Mouse (Mus musculus) bone marrow, adult 2 months (tissue): ENCODE data around the gene Ndufb8. TPM values are rescaled to one million over a fixed set of nuclear protein-coding genes. Genes with fewer than 3 reads are reported as not detected.
A peak's percentile ranks its signal among the peaks of the same experiment; 100 is the strongest.

Experiments
- H3K27ac ChIP-seq: fragments of 200-500 bp; 2 replicates; pipeline ENCODE4 v1.5.1; 2012; ENCODE audit warnings: low read depth, mild to moderate bottlenecking, control low read depth, inconsistent platforms, low read length; ENCODE audit not compliant: control insufficient read depth, poor library complexity, insufficient read depth
- H3K4me1 ChIP-seq: fragments of 200-500 bp; 2 replicates; pipeline ENCODE4 v1.6.1; 2011; ENCODE audit warnings: low read length; ENCODE audit not compliant: control insufficient read depth, insufficient read depth
- H3K4me3 ChIP-seq: fragments of 200-500 bp; replicated peaks from 2 replicates; pipeline ENCODE3; 2011; ENCODE audit warnings: mild to moderate bottlenecking, low read depth, low read length, control low read depth; ENCODE audit not compliant: control insufficient read depth
- CTCF ChIP-seq: fragments of 200-500 bp; IDR thresholded peaks from 2 replicates; pipeline ENCODE4 v1.5.1; 2011; ENCODE audit warnings: low read length, control low read depth; ENCODE audit not compliant: control insufficient read depth, insufficient read depth
- POLR2A ChIP-seq: fragments of 200-500 bp; IDR thresholded peaks from 2 replicates; pipeline ENCODE4 v1.6.1; 2011; ENCODE audit warnings: low read depth, mild to moderate bottlenecking, control low read depth, low read length, borderline replicate concordance; ENCODE audit not compliant: control insufficient read depth
- WGBS: fragments of 180-500 bp; shearing (Covaris S2); methylation state at CpG from one replicate; pipeline ENCODE4 v1.1.7; 2018; 5-methylcytosine and 5-hydroxymethylcytosine counted together
- polyA plus RNA-seq: library from polyadenylated mRNA; stranded (reverse); fragments of >200 nt; gene quantifications from 2 replicates; pipeline ENCODE4 v1.2.4, GENCODE M21; 2011; ENCODE audit warnings: low replicate concordance; ENCODE audit not compliant: missing spikeins, insufficient read depth, insufficient read length

Gene Ndufb8
- polyA plus RNA-seq, 1 experiment = 151 TPM

DNA sequence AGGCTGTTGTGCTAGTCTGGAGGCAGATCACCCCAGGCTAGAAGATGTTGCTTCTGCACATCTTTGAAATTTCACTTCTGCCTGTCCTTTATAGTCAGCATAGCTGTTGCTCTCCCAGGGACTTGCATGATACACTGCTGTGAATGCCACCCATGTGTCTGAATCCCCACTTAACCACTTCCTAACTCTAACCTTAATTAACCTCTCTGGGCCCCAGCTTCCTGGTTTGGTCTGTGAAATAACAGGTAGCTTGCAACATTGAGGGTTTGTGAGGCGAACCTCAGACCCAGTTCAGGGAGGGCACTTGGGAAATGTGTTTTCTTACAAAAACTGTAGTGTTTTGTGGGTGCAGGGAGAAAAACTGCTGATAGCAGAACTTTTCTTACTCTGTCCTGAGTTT lies 22.8 kb upstream of the Ndufb8 start:
- Histone ChIP-seq H3K4me3 (no peak overlapping the region), H3K27ac (no peak overlapping the region), H3K4me1 (peaks cover 4% of the 10 kb centered on the region)
- 0% methylated on average over 1 of the region's 1 CpGs for whole genome bisulfite sequencing
- TF ChIP-seq POLR2A = no peak
- no peak for TF ChIP-seq CTCF

DNA sequence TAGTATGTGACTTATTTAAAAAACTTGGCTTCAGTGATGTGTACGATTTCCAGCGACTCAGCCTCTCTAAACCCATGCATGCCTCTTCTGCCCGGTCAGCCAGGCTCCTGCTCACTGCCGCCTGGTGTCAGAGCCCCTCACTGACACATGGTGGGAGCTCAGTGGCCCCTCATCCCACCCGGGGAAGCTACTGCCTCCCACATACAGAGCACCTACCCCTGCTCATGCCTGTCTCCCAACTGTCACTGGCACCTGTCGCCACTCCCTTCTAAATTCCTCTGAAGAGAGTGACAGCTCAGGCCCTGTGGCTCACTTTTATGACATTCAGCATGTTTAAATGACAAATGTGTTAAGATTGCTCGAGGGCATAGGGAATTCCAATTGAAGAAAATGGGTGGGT lies 21.0 kb upstream of the Ndufb8 start:
- WGBS = 86% methylated on average over 7 of the region's 7 CpGs
- TF ChIP-seq POLR2A (no peak), CTCF (no peak)
- H3K27ac ChIP-seq = no peak overlapping the region
- no peak overlapping the region for H3K4me3 ChIP-seq
- H3K4me1 ChIP-seq = peaks cover 4% of the 10 kb centered on the region

DNA sequence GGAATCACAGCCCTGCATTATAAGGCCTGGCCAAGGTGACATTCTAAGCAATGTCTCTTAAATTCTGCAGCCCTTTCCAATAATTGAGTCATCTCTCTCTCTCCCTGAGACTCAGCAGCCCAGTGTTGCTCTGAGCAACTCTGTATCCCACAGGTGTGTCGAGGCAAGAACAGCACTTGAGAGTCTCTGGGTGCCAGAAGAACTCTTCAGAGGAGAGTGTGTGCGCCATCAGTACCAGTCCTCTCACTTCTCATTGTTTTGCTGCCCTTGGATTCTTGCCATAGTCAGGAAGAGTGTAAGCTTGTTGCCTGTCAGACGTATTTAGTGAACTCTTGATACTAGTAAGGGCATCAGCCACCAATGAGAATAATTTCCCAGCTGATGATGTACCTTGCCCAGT lies 12.5 kb upstream of the Ndufb8 start:
- 89% methylated on average over 3 of the region's 3 CpGs for WGBS
- H3K4me1 ChIP-seq = no peaks in the 10 kb centered on the region; the same call in none of the 2 replicates
- no peak overlapping the region for H3K4me3 ChIP-seq
- no peak for TF ChIP-seq CTCF
- TF ChIP-seq POLR2A = no peak
- H3K27ac ChIP-seq = no peak overlapping the region

DNA sequence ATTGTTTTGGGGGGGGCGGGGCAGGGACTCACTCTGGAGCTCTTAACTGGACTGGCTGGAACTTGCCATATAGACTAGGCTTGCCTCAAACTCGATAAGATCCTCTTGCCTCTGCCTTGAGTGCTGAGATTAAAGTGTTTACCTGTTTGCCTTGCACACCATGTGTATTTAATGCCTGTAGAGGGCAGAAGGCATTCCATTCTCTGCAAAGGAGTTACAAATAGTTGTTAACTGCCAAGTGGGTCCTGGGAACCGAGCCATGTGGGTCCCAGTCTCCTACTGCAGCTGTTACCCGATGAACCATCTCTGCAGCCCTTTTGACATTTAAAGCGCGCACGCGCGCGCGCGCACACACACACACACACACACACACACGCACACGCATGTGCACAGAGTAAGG lies 8.8 kb upstream of the Ndufb8 start:
- no peaks in the 10 kb centered on the region; the same call in 1 of the 2 replicates for H3K4me1 ChIP-seq
- TF ChIP-seq POLR2A (no peak), CTCF (no peak)
- H3K4me3 ChIP-seq = no peak overlapping the region
- no peak overlapping the region for H3K27ac ChIP-seq
- WGBS = 91% methylated on average over 14 of the region's 14 CpGs

DNA sequence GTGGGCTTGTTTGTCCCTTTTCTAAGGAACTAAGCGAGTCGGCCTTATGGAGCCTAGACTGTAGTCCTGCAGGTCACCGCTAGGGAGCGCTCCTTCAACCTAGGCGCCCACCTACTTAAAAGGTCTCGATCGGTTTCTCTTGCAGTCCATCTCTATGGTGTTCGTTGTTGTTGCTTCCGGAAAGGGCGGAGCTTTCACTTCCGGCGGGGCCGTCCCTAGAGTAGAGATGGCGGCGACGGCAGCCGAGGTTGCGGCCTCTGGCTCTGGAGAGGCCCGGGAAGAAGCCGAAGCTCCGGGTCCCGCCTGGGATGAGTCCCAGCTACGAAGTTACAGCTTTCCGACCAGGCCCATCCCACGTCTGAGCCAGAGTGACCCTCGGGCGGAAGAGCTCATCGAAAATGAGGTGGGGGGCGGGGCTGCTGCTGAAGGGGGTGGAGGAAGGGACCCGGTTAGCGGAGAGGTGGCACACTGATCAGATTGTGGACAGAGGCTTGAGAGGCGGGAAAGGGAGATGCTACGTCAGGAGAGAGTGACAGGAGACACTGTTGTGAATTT lies 7.5 kb upstream of the Ndufb8 start, which contains the start of gene Hif1an:
Gene Hif1an (plus strand): TSS at position 199 of the 555 bp plus-strand sequence.
- WGBS = under 1% methylated on average over 33 of the region's 33 CpGs
- H3K4me1 ChIP-seq = no peaks in the 10 kb centered on the region; the same call in 1 of the 2 replicates
- TF ChIP-seq CTCF (peak; percentile 93), POLR2A (peak; percentile 73; the same call in 1 of the 2 replicates)

DNA sequence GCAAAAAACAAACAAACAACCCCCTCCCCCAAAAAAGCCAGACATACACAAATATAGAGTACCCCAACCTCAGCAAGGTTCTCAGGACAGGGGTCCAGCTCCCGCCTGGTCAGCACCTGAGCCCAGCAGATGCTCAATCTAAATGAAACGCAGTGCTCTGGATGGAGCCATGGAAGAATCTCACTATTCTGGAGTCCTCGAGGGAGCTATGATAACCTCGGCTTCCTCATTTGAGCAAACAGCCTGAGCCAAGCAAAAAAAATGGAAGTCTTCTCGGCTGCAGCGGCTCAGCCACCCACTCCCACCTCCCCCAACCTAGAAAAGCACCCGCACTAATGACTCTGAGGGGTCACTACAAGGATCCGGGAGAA lies 765 bp downstream of the Ndufb8 start:
- Histone ChIP-seq H3K27ac (peak overlapping the region; percentile 32; the same call in 1 of the 2 replicates), H3K4me1 (no peaks in the 10 kb centered on the region), H3K4me3 (peak overlapping the region; percentile 98)
- 3% methylated on average over 8 of the region's 8 CpGs for WGBS
- no peak for TF ChIP-seq CTCF
- TF ChIP-seq POLR2A = no peak

More for the DNA sequence above, 7.5 kb upstream of the Ndufb8 start, which contains the start of gene Hif1an:
- Histone ChIP-seq H3K4me3 (peak within 1 kb of the TSS; percentile 69), H3K27ac (peak within 1 kb of the TSS; percentile 36; the same call in 1 of the 2 replicates)

DNA sequence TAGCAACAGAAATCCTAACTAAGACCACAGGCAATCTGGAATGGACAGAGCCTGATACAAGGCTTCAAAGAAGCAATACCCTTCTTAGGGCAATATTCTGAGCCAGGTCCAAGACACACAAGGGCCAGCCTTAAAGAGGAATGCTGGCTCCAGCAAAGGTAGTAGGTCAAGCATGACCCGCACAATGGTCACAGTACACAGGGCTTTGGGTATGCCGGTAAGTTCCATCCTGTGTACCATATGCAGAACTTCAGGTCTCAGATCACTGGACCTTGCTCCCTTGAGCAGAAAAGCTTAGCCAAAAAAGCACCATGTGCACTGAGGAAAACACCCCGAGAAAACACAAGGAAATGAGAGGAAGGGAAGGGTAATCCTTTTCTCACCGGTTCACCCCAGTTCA lies 2.0 kb downstream of the Ndufb8 start:
- TF ChIP-seq CTCF = no peak
- no peak for TF ChIP-seq POLR2A
- H3K4me3 ChIP-seq = no peak overlapping the region
- H3K4me1 ChIP-seq = no peaks in the 10 kb centered on the region
- no peak overlapping the region for H3K27ac ChIP-seq
- WGBS = 90% methylated on average over 4 of the region's 4 CpGs

DNA sequence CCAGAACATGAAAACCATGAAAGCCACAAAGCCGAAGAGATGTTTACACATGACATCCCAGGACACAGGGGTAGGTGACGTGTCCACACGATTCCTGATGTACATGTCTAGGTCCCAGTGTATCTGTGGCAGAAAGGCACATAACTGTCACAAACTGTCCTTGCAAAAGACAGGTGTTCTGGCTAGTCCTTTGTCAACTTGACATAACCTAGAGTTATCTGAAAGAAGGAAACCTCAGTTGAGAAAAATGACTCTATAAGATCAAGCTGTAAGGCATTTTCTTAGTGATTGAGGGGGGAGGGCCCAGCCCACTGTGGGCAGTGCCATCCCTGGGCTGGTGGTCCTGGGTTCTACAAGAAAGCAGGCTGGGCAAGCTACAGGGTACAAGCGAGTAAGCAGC lies 2.5 kb downstream of the Ndufb8 start, which contains the start of gene Gm20538:
Gene Gm20538 (minus strand): TSS at position 101 of the 400 bp plus-strand sequence.
- 88% methylated on average over 4 of the region's 4 CpGs for WGBS
- Histone ChIP-seq H3K4me1 (no peaks in the 10 kb centered on the region), H3K27ac (no peak within 1 kb of the TSS), H3K4me3 (no peak within 1 kb of the TSS)
- TF ChIP-seq POLR2A = no peak
- TF ChIP-seq CTCF = no peak
